Mouse (Mus musculus): ENCODE results near the gene Vash1.

The Vash1 gene

GRCm38 (mm10) chr12:86724300-86724699 lies 45.8 kb downstream of the Vash1 start:
- peak; percentile 43 for DNase-seq

- DNase-seq = no peak
Measured at GRCm38 (mm10) chr12:86725706-86726105, 47.2 kb downstream of the Vash1 start.

GRCm38 (mm10) chr12:86726120-86726640 lies 47.7 kb downstream of the Vash1 start, which contains the start of gene Angel1:
Gene Angel1, minus strand, starts transcription at chr12:86726460.
- DNase-seq = peak; percentile 100

GRCm38 (mm10) chr12:86734319-86734810 lies 55.9 kb downstream of the Vash1 start, which contains the start of gene Lrrc74a:
Gene Lrrc74a, plus strand, starts transcription at chr12:86734369.
- DNase-seq = no peak

Measured in thymus, postnatal 4 days (tissue).